Mouse (Mus musculus) embryonic facial prominence, embryonic 11.5 days (tissue): ENCODE data around the gene Gm20388. TPM values are rescaled to one million over a fixed set of nuclear protein-coding genes. Genes with fewer than 3 reads are reported as not detected.

Experiments
- ATAC-seq: fragments of 200-750 bp; cut with Nextera tagmentation; replicated peaks from 2 replicates; pipeline ENCODE4 v1.8.0; 2017; ENCODE audit warnings: low read depth; ENCODE audit not compliant: insufficient number of reproducible peaks, low FRiP score, low TSS enrichment
- DNase-seq: peaks from one replicate; pipeline ENCODE4 v3.0.0-alpha.2; 2015; ENCODE audit warnings: low spot score
- H3K27ac ChIP-seq: fragments of 300-500 bp; sonication (generic); replicated peaks from 2 replicates; pipeline ENCODE4 v1.5.1; 2014; ENCODE audit warnings: mild to moderate bottlenecking, low read depth, low read length, control low read depth
- H3K27me3 ChIP-seq: fragments of 300-500 bp; sonication (generic); 2 replicates; pipeline ENCODE4 v1.6.1; 2014; ENCODE audit warnings: mild to moderate bottlenecking, low read length, moderate library complexity, mixed read lengths; ENCODE audit not compliant: control insufficient read depth, insufficient read depth
- H3K36me3 ChIP-seq: fragments of 300-500 bp; sonication (generic); replicated peaks from 2 replicates; pipeline ENCODE4 v1.6.1; 2014; ENCODE audit warnings: low read depth, mild to moderate bottlenecking, low read length, moderate library complexity, mixed read lengths; ENCODE audit not compliant: control insufficient read depth, insufficient read depth
- H3K4me1 ChIP-seq: fragments of 300-500 bp; sonication (generic); 2 replicates; pipeline ENCODE4 v1.6.1; 2014; ENCODE audit warnings: low read length, mixed read lengths; ENCODE audit not compliant: control insufficient read depth, insufficient read depth
- H3K4me2 ChIP-seq: fragments of 300-500 bp; sonication (generic); 2 replicates; pipeline ENCODE4 v1.6.1; 2014; ENCODE audit warnings: low read depth, mild to moderate bottlenecking, control low read depth, low read length, moderate library complexity
- H3K4me3 ChIP-seq: fragments of 300-500 bp; sonication (generic); 2 replicates; pipeline ENCODE4 v1.5.1; 2014; ENCODE audit warnings: low read depth, low read length, control low read depth
- H3K9ac ChIP-seq: fragments of 300-500 bp; sonication (generic); replicated peaks from 2 replicates; pipeline ENCODE4 v1.6.1; 2014; ENCODE audit warnings: mild to moderate bottlenecking, control low read depth, low read length
- H3K9me3 ChIP-seq: fragments of 300-500 bp; sonication (generic); replicated peaks from 2 replicates; pipeline ENCODE4 v1.6.1; 2016; ENCODE audit warnings: mild to moderate bottlenecking, low read length, inconsistent platforms, mixed read lengths; ENCODE audit not compliant: control insufficient read depth
- WGBS: fragments of 180-500 bp; shearing (Covaris S2); extraction: QIAGEN DNeasy Blood & Tissue Kit; methylation state at CpG from one replicate; pipeline ENCODE4 v1.1.7; 2014; 5-methylcytosine and 5-hydroxymethylcytosine counted together
- polyA plus RNA-seq: library from polyadenylated mRNA; unstranded; fragments of >200 nt; fragmentation: Nextera tagmentation; extraction: Ambion mirVana; gene quantifications from 2 replicates; pipeline ENCODE4 v1.2.1, GENCODE M21; 2014

Gm20388 gene
- polyA plus RNA-seq, 1 experiment from 2014 or later = 3.1 TPM

GRCm38 (mm10) chr8:124329690-124330089 lies 4419.0 kb downstream of the Gm20388 start:
- no peaks in the 10 kb centered on the region; the same call in 1 of the 2 replicates for H3K36me3 ChIP-seq

GRCm38 (mm10) chr8:124330433-124330832 lies 4419.8 kb downstream of the Gm20388 start:
- H3K27ac ChIP-seq = no peak overlapping the region
- H3K36me3 ChIP-seq = no peaks in the 10 kb centered on the region; the same call in 1 of the 2 replicates
- H3K4me1 ChIP-seq = no peaks in the 10 kb centered on the region
- DNase-seq (no peak), ATAC-seq (no peak)
- H3K4me2 ChIP-seq = no peak overlapping the region
- no peaks in the 10 kb centered on the region for H3K9me3 ChIP-seq
- 71% methylated on average over 2 of the region's 3 CpGs for WGBS
- H3K27me3 ChIP-seq = no peaks in the 10 kb centered on the region
- H3K4me3 ChIP-seq = no peak overlapping the region
- H3K9ac ChIP-seq = no peak overlapping the region

More at GRCm38 (mm10) chr8:124329690-124330089, 4419.0 kb downstream of the Gm20388 start:
- H3K9ac ChIP-seq = no peak overlapping the region
- ATAC-seq = no peak
- H3K9me3 ChIP-seq = no peaks in the 10 kb centered on the region
- 45% methylated on average over 10 of the region's 10 CpGs for WGBS
- no peak overlapping the region for H3K4me2 ChIP-seq
- no peaks in the 10 kb centered on the region for H3K4me1 ChIP-seq
- no peak for DNase-seq
- no peaks in the 10 kb centered on the region for H3K27me3 ChIP-seq
- H3K4me3 ChIP-seq = no peak overlapping the region
- H3K27ac ChIP-seq = no peak overlapping the region

GRCm38 (mm10) chr8:124331094-124331493 lies 4420.5 kb downstream of the Gm20388 start:
- no peak for ATAC-seq
- no peak overlapping the region for H3K4me2 ChIP-seq
- H3K36me3 ChIP-seq = no peaks in the 10 kb centered on the region
- WGBS = 83% methylated on average over 3 of the region's 3 CpGs
- no peaks in the 10 kb centered on the region for H3K4me1 ChIP-seq
- DNase-seq = no peak
- no peak overlapping the region for H3K9ac ChIP-seq
- no peaks in the 10 kb centered on the region for H3K27me3 ChIP-seq
- H3K27ac ChIP-seq = no peak overlapping the region
- H3K4me3 ChIP-seq = no peak overlapping the region
- H3K9me3 ChIP-seq = no peaks in the 10 kb centered on the region

GRCm38 (mm10) chr8:124331706-124332105 lies 4421.1 kb downstream of the Gm20388 start:
- WGBS = 78% methylated on average over 11 of the region's 11 CpGs
- Histone ChIP-seq H3K9ac (no peak overlapping the region), H3K4me2 (no peak overlapping the region), H3K36me3 (no peaks in the 10 kb centered on the region), H3K4me3 (no peak overlapping the region), H3K9me3 (no peaks in the 10 kb centered on the region), H3K27ac (no peak overlapping the region), H3K4me1 (no peaks in the 10 kb centered on the region), H3K27me3 (no peaks in the 10 kb centered on the region)
- DNase-seq (no peak), ATAC-seq (no peak)

GRCm38 (mm10) chr8:124336302-124336701 lies 4425.7 kb downstream of the Gm20388 start:
- 94% methylated on average over 13 of the region's 13 CpGs for WGBS
- DNase-seq (no peak), ATAC-seq (no peak)
- Histone ChIP-seq H3K4me3 (no peak overlapping the region), H3K4me1 (no peaks in the 10 kb centered on the region), H3K9me3 (no peaks in the 10 kb centered on the region), H3K36me3 (no peaks in the 10 kb centered on the region; the same call in 1 of the 2 replicates), H3K9ac (no peak overlapping the region), H3K27me3 (no peaks in the 10 kb centered on the region), H3K4me2 (no peak overlapping the region), H3K27ac (no peak overlapping the region)

GRCm38 (mm10) chr8:124339742-124340141 lies 4429.1 kb downstream of the Gm20388 start:
- no peak overlapping the region for H3K4me2 ChIP-seq
- H3K9me3 ChIP-seq = no peaks in the 10 kb centered on the region
- DNase-seq (no peak), ATAC-seq (no peak)
- H3K4me1 ChIP-seq = no peaks in the 10 kb centered on the region
- H3K27ac ChIP-seq = no peak overlapping the region
- H3K27me3 ChIP-seq = no peaks in the 10 kb centered on the region
- H3K36me3 ChIP-seq = no peaks in the 10 kb centered on the region; the same call in 1 of the 2 replicates
- H3K9ac ChIP-seq = no peak overlapping the region
- 89% methylated on average over 3 of the region's 3 CpGs for WGBS
- no peak overlapping the region for H3K4me3 ChIP-seq

- no peak for ATAC-seq
- 63% methylated on average over 17 of the region's 17 CpGs for WGBS
- Histone ChIP-seq H3K9ac (no peak overlapping the region), H3K9me3 (no peaks in the 10 kb centered on the region), H3K4me2 (no peak overlapping the region), H3K27me3 (no peaks in the 10 kb centered on the region), H3K4me1 (no peaks in the 10 kb centered on the region), H3K36me3 (no peaks in the 10 kb centered on the region; the same call in 1 of the 2 replicates), H3K4me3 (no peak overlapping the region), H3K27ac (no peak overlapping the region)
- no peak for DNase-seq
These were observed 4429.9 kb downstream of the Gm20388 start for GRCm38 (mm10) chr8:124340360-124341068.

GRCm38 (mm10) chr8:124343151-124343550 lies 4432.5 kb downstream of the Gm20388 start:
- H3K27ac ChIP-seq = no peak overlapping the region
- no peaks in the 10 kb centered on the region for H3K4me1 ChIP-seq
- H3K9ac ChIP-seq = no peak overlapping the region
- H3K4me3 ChIP-seq = no peak overlapping the region
- H3K9me3 ChIP-seq = no peaks in the 10 kb centered on the region
- no peak for DNase-seq
- WGBS = 90% methylated on average over 15 of the region's 15 CpGs
- ATAC-seq = no peak
- H3K4me2 ChIP-seq = no peak overlapping the region
- H3K27me3 ChIP-seq = no peaks in the 10 kb centered on the region
- no peaks in the 10 kb centered on the region; the same call in 1 of the 2 replicates for H3K36me3 ChIP-seq
